Mouse (Mus musculus) heart, embryonic 15.5 days (tissue): ENCODE measurements around the gene Sirt6. TPM values are rescaled to one million over a fixed set of nuclear protein-coding genes. Genes with fewer than 3 reads are reported as not detected.
A peak's percentile ranks its signal among the peaks of the same experiment; 100 is the strongest.
"Not testable (repeated sequence)": the region's sequence is repeated elsewhere in the genome, so short reads cannot be mapped to it uniquely, and the experiment has no call there.

Experiments used
- ATAC-seq: fragments of 200-750 bp; cut with Nextera tagmentation; replicated peaks from 2 replicates; pipeline ENCODE4 v1.8.0; 2017; ENCODE audit warnings: low read depth, moderate TSS enrichment; ENCODE audit not compliant: insufficient number of reproducible peaks, insufficient read depth, low FRiP score
- H3K27ac ChIP-seq: fragments of 300-500 bp; sonication (generic); 2 replicates; pipeline ENCODE4 v1.5.1; 2015; ENCODE audit warnings: mild to moderate bottlenecking, inconsistent platforms
- H3K27me3 ChIP-seq: fragments of 300-500 bp; sonication (generic); 2 replicates; pipeline ENCODE4 v1.6.1; 2015; ENCODE audit warnings: inconsistent platforms
- H3K36me3 ChIP-seq: fragments of 300-500 bp; sonication (generic); 2 replicates; pipeline ENCODE4 v1.6.1; 2015; ENCODE audit warnings: mild to moderate bottlenecking, inconsistent platforms
- H3K4me1 ChIP-seq: fragments of 300-500 bp; sonication (generic); replicated peaks from 2 replicates; pipeline ENCODE4 v1.6.1; 2015; ENCODE audit warnings: inconsistent platforms
- H3K4me2 ChIP-seq: fragments of 300-500 bp; sonication (generic); 2 replicates; pipeline ENCODE4 v1.6.1; 2015; ENCODE audit warnings: inconsistent platforms, mild to moderate bottlenecking, moderate library complexity
- H3K4me3 ChIP-seq: fragments of 300-500 bp; sonication (generic); 2 replicates; pipeline ENCODE4 v1.5.1; 2015; ENCODE audit warnings: mild to moderate bottlenecking, inconsistent platforms
- H3K9ac ChIP-seq: fragments of 300-500 bp; sonication (generic); 2 replicates; pipeline ENCODE4 v1.6.1; 2015; ENCODE audit warnings: mild to moderate bottlenecking, inconsistent platforms
- H3K9me3 ChIP-seq: fragments of 300-500 bp; sonication (generic); replicated peaks from 2 replicates; pipeline ENCODE4 v1.6.1; 2016; ENCODE audit warnings: inconsistent platforms
- WGBS: fragments of 180-500 bp; shearing (Covaris S2); methylation state at CpG from one replicate; pipeline ENCODE4 v1.1.7; 2015; ENCODE audit warnings: mixed read lengths; 5-methylcytosine and 5-hydroxymethylcytosine counted together
- polyA plus RNA-seq: library from polyadenylated mRNA; unstranded; fragments of >200 nt; fragmentation: Nextera tagmentation; extraction: Ambion mirVana; gene quantifications from 2 replicates; pipeline ENCODE4 v1.2.1, GENCODE M21; 2015

Gene Sirt6
- polyA plus RNA-seq, 1 experiment from 2014 or later: 20.8 TPM

DNA sequence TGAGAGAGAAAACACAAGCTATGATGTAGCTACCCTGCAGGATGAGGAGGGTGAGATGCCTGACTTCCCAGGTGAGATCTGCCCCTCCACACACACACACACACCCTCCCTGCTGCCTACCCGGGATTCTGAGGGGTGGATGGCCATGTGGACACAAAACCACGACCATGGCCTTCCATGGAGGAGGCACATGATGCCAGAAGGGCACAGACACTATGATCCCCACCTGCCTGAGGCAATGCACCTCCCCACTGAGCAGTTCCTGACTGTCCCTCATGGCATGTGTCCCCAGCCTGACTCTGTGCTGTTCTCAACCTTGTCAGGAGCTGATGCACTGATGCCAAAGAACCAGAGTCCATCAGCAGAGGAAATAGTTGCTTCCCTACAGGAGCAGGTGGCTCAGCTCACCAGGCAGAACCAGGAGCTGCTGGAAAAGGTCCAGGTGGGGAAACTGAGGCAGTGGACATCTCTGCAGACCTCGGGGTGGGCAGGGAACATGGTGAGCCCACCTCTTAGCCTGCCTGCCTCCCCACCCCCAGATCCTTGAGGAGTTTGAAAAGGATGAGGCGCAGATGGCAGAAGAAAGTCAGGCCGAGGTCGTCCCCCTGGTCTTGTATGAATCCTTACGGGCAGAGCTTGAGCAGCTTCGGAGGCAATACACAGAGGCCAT lies 14.5 kb upstream of the Sirt6 start:
- Histone ChIP-seq H3K4me2 (peak overlapping the region; percentile 85), H3K9me3 (no peaks in the 10 kb centered on the region), H3K27ac (peak overlapping the region; percentile 94; the same call in 1 of the 2 replicates), H3K4me3 (peak overlapping the region; percentile 64; the same call in 1 of the 2 replicates), H3K27me3 (no peaks in the 10 kb centered on the region), H3K4me1 (peaks cover 29% of the 10 kb centered on the region), H3K9ac (peak overlapping the region; percentile 96), H3K36me3 (no peaks in the 10 kb centered on the region)
- ATAC-seq: no peak
- 77% methylated on average over 8 of the region's 8 CpGs for WGBS

- Histone ChIP-seq H3K36me3 (no peaks in the 10 kb centered on the region), H3K4me2 (peak overlapping the region; percentile 85; the same call in 1 of the 2 replicates), H3K9me3 (no peaks in the 10 kb centered on the region), H3K27ac (no peak overlapping the region), H3K4me1 (peaks cover 29% of the 10 kb centered on the region), H3K4me3 (no peak overlapping the region), H3K27me3 (no peaks in the 10 kb centered on the region), H3K9ac (peak overlapping the region; percentile 96; the same call in 1 of the 2 replicates)
- ATAC-seq: no peak
- 93% methylated on average over 2 of the region's 2 CpGs for WGBS
Observed at GRCm38 (mm10) chr10:81641566-81641965, 14.0 kb upstream of the Sirt6 start.

DNA sequence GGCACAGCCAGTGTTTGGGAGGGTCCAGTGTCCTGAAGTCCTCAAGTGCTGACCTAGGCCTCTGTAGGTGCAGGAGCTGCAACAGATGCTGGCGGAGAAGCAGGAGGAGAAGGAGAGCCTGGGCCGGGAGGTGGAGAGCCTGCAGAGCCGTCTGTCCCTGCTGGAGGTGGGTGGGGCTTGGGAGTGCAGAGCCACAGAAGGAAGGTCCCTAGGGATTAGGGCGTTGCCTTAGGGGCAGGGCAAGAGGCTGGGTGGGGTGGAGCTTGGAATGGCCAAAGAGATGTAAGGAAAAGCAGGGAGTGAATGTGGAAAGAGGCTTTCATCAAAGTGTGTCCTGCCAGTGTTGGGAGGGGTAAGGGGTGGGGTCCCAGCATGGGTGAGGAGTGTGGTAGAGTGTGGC lies 13.2 kb upstream of the Sirt6 start:
- H3K4me3 ChIP-seq, H3K9me3 ChIP-seq, H3K9ac ChIP-seq, H3K36me3 ChIP-seq, H3K4me2 ChIP-seq, H3K27me3 ChIP-seq, H3K27ac ChIP-seq, ATAC-seq: not testable (repeated sequence)
- H3K4me1 ChIP-seq: peaks cover 32% of the 10 kb centered on the region
- WGBS: 27% methylated on average over 4 of the region's 4 CpGs

- ATAC-seq: no peak
- H3K4me3 ChIP-seq: no peak overlapping the region
- no peak overlapping the region for H3K27ac ChIP-seq
- H3K9ac ChIP-seq: no peak overlapping the region
- H3K36me3 ChIP-seq: no peaks in the 10 kb centered on the region
- H3K4me2 ChIP-seq: no peak overlapping the region
- no peaks in the 10 kb centered on the region for H3K27me3 ChIP-seq
- WGBS: 73% methylated on average over 6 of the region's 6 CpGs
- peaks cover 38% of the 10 kb centered on the region for H3K4me1 ChIP-seq
- H3K9me3 ChIP-seq: no peaks in the 10 kb centered on the region
Observed at GRCm38 (mm10) chr10:81638101-81638500, 10.5 kb upstream of the Sirt6 start.

DNA sequence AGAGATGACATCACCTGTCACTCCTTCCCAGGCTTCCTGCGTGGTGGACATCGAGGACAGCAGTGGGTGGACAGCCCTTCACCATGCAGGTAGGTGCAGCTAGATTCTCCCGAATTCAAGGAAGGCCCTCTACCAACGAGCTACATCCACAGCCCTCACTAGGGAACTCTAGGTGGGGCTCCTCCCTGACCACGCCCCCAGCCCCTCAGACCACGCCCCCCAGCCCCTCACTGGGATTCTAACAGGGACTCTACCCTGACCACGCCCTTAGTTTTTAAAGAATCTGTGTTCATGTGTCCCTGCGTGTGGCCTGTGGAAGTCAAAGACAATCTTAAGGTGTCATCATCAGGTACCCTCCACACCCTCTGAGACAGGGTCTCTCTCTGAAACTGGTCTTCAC lies 8.7 kb upstream of the Sirt6 start:
- WGBS: 15% methylated on average over 8 of the region's 8 CpGs

GRCm38 (mm10) chr10:81633253-81634099 lies 5.9 kb upstream of the Sirt6 start:
- peak overlapping the region; percentile 59 for H3K4me3 ChIP-seq
- peak overlapping the region; percentile 69 for H3K27ac ChIP-seq
- no peaks in the 10 kb centered on the region for H3K27me3 ChIP-seq
- 3% methylated on average over 37 of the region's 37 CpGs for WGBS
- H3K4me2 ChIP-seq: peak overlapping the region; percentile 85
- H3K9me3 ChIP-seq: no peaks in the 10 kb centered on the region
- peaks cover 14% of the 10 kb centered on the region for H3K4me1 ChIP-seq
- H3K9ac ChIP-seq: peak overlapping the region; percentile 61
- ATAC-seq: peak; percentile 88
- H3K36me3 ChIP-seq: no peaks in the 10 kb centered on the region

More for the DNA sequence above, 8.7 kb upstream of the Sirt6 start:
- no peak overlapping the region for H3K27ac ChIP-seq
- no peak overlapping the region for H3K4me2 ChIP-seq
- peaks cover 22% of the 10 kb centered on the region for H3K4me1 ChIP-seq
- no peaks in the 10 kb centered on the region for H3K27me3 ChIP-seq
- H3K4me3 ChIP-seq: no peak overlapping the region
- no peaks in the 10 kb centered on the region for H3K36me3 ChIP-seq
- no peaks in the 10 kb centered on the region for H3K9me3 ChIP-seq
- no peak for ATAC-seq
- H3K9ac ChIP-seq: no peak overlapping the region

DNA sequence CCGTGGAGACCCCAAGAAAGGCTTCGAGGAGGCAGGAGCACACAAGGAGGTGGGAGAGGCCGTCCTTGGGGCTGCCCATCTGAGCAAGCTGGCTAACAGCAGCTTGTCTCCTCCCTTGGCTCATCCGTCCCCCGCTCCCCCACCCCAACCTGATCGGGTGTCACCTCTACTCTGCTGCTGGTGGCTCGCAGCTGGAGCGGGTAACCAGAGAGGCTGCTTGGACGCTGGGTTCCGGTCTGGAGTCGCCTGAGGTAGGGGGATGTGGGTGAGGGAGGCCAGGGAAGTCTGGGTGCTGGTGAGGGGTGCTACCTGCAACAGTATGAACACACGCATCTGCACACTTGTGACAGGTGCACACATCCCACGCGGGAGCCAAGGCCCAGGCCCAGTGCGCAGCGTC lies 793 bp upstream of the Sirt6 start, which contains the start of gene Ankrd24:
Gene Ankrd24 (plus strand): TSS at position 151 of the 400 bp plus-strand sequence.
- peak within 1 kb of the TSS; percentile 81 for H3K9ac ChIP-seq
- H3K27ac ChIP-seq: peak within 1 kb of the TSS; percentile 83
- no peaks in the 10 kb centered on the region for H3K9me3 ChIP-seq
- H3K4me3 ChIP-seq: peak within 1 kb of the TSS; percentile 87
- H3K4me2 ChIP-seq: peak within 1 kb of the TSS; percentile 89
- peaks cover 18% of the 10 kb centered on the region for H3K4me1 ChIP-seq
- no peaks in the 10 kb centered on the region for H3K27me3 ChIP-seq
- no peak for ATAC-seq
- WGBS: 71% methylated on average over 16 of the region's 16 CpGs
- peaks cover 18% of the 10 kb centered on the region for H3K36me3 ChIP-seq

DNA sequence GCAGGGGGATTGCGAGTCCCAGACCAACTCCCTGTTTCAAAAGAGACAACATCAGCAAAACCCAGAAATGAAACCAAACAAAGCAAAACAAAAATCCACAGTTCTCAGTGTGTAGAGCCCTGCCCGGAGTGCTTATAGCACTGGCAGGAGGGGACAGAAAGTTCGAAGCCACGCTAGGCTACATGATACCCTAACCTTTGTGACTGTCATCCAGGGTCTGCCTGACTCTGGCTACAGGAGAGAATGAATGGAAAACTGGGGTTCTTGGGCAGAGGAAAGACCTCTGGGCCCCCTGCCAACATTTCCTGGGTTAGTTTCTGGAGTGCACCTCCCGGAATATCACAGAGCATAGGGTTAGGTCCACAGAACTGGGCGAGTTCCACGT lies 231 bp upstream of the Sirt6 start:
- no peaks in the 10 kb centered on the region for H3K9me3 ChIP-seq
- H3K36me3 ChIP-seq: peaks cover 18% of the 10 kb centered on the region
- 51% methylated on average over 7 of the region's 7 CpGs for WGBS
- ATAC-seq: no peak
- H3K4me3 ChIP-seq: peak overlapping the region; percentile 87
- H3K27me3 ChIP-seq: no peaks in the 10 kb centered on the region
- H3K4me2 ChIP-seq: peak overlapping the region; percentile 89
- H3K9ac ChIP-seq: peak overlapping the region; percentile 81
- H3K4me1 ChIP-seq: peaks cover 15% of the 10 kb centered on the region
- peak overlapping the region; percentile 83 for H3K27ac ChIP-seq

GRCm38 (mm10) chr10:81626101-81626993 lies 1.2 kb downstream of the Sirt6 start:
- ATAC-seq: no peak
- 87% methylated on average over 22 of the region's 22 CpGs for WGBS
- peak overlapping the region; percentile 81 for H3K9ac ChIP-seq

DNA sequence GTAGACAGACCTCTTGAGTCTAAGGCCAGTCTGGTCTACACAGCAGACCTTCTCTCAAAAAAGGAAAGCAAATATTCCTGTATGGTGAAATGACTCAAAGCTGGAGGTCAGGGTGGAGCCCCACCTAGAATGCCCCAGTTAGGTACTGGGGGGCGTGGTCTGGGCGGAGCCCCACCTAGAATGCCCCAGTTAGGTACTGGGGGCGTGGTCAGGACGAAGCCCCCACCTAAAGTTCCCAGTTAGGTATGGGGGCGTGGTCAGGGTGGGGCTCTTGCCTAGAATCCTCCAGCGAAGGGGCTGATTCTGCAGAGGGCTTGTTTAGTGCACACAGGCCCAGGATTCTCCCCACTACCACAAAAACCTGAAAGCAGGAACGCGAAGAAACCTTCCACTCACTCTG lies 4.2 kb downstream of the Sirt6 start:
- H3K36me3 ChIP-seq: peaks cover 24% of the 10 kb centered on the region
- no peak overlapping the region for H3K9ac ChIP-seq
- ATAC-seq: no peak
- no peak overlapping the region for H3K27ac ChIP-seq
- H3K4me1 ChIP-seq: peaks cover 15% of the 10 kb centered on the region
- no peaks in the 10 kb centered on the region for H3K9me3 ChIP-seq
- H3K4me2 ChIP-seq: no peak overlapping the region
- H3K27me3 ChIP-seq: no peaks in the 10 kb centered on the region
- no peak overlapping the region for H3K4me3 ChIP-seq
- WGBS: 63% methylated on average over 8 of the region's 8 CpGs

More at GRCm38 (mm10) chr10:81626101-81626993, 1.2 kb downstream of the Sirt6 start:
- Histone ChIP-seq H3K4me3 (peak overlapping the region; percentile 87), H3K4me1 (peaks cover 15% of the 10 kb centered on the region), H3K4me2 (peak overlapping the region; percentile 89), H3K27ac (peak overlapping the region; percentile 83), H3K36me3 (peaks cover 24% of the 10 kb centered on the region), H3K27me3 (no peaks in the 10 kb centered on the region), H3K9me3 (no peaks in the 10 kb centered on the region)

- Histone ChIP-seq H3K36me3 (peaks cover 24% of the 10 kb centered on the region), H3K4me1 (no peaks in the 10 kb centered on the region), H3K27me3 (no peaks in the 10 kb centered on the region), H3K27ac (no peak overlapping the region), H3K4me3 (no peak overlapping the region), H3K9me3 (no peaks in the 10 kb centered on the region), H3K4me2 (no peak overlapping the region), H3K9ac (no peak overlapping the region)
- 56% methylated on average over 9 of the region's 9 CpGs for WGBS
- no peak for ATAC-seq
Observed at GRCm38 (mm10) chr10:81620786-81621185, 6.8 kb downstream of the Sirt6 start.
